Mouse (Mus musculus) intestine, embryonic 14.5 days (tissue): ENCODE data around the gene Sec14l4. TPM values are rescaled to one million over a fixed set of nuclear protein-coding genes. Genes with fewer than 3 reads are reported as not detected.

ENCODE experiments used
- ATAC-seq: fragments of 200-750 bp; cut with Nextera tagmentation; replicated peaks from 2 replicates; pipeline ENCODE4 v1.8.0; 2017; ENCODE audit warnings: low read depth, moderate number of reproducible peaks, moderate TSS enrichment, moderate library complexity; ENCODE audit not compliant: low FRiP score, low TSS enrichment
- DNase-seq: peaks from one replicate; pipeline ENCODE4 v3.0.0-alpha.2; 2018; ENCODE audit warnings: low spot score
- H3K27ac ChIP-seq: fragments of 300-500 bp; sonication (generic); 2 replicates; pipeline ENCODE4 v1.5.1; 2014; ENCODE audit warnings: low read depth, mild to moderate bottlenecking, control low read depth
- H3K27me3 ChIP-seq: fragments of 300-500 bp; sonication (generic); replicated peaks from 2 replicates; pipeline ENCODE4 v1.6.1; 2014; ENCODE audit warnings: low read length, control low read depth; ENCODE audit not compliant: control insufficient read depth, insufficient read depth
- H3K36me3 ChIP-seq: fragments of 300-500 bp; sonication (generic); 2 replicates; pipeline ENCODE4 v1.6.1; 2014; ENCODE audit warnings: low read length, control low read depth; ENCODE audit not compliant: control insufficient read depth, insufficient read depth
- H3K4me1 ChIP-seq: fragments of 300-500 bp; sonication (generic); replicated peaks from 2 replicates; pipeline ENCODE4 v1.6.1; 2014; ENCODE audit warnings: low read length, control low read depth, mixed read lengths; ENCODE audit not compliant: control insufficient read depth, insufficient read depth
- H3K4me2 ChIP-seq: fragments of 300-500 bp; sonication (generic); 2 replicates; pipeline ENCODE4 v1.6.1; 2014; ENCODE audit warnings: low read length
- H3K4me3 ChIP-seq: fragments of 300-500 bp; sonication (generic); 2 replicates; pipeline ENCODE4 v1.5.1; 2014; ENCODE audit warnings: low read depth, low read length, control low read depth, mixed read lengths
- H3K9ac ChIP-seq: fragments of 300-500 bp; sonication (generic); 2 replicates; pipeline ENCODE4 v1.6.1; 2014; ENCODE audit warnings: mild to moderate bottlenecking, low read length
- H3K9me3 ChIP-seq: fragments of 300-500 bp; sonication (generic); 2 replicates; pipeline ENCODE4 v1.6.1; 2016; ENCODE audit warnings: low read length, control low read depth; ENCODE audit not compliant: control insufficient read depth
- WGBS: fragments of 180-500 bp; shearing (Covaris S2); extraction: QIAGEN DNeasy Blood & Tissue Kit; methylation state at CpG from one replicate; pipeline ENCODE4 v1.1.7; 2014; 5-methylcytosine and 5-hydroxymethylcytosine counted together
- polyA plus RNA-seq: library from polyadenylated mRNA; unstranded; fragments of >200 nt; fragmentation: Nextera tagmentation; extraction: Ambion mirVana; gene quantifications from 2 replicates; pipeline ENCODE4 v1.2.1, GENCODE M21; 2014

Sec14l4 gene
- polyA plus RNA-seq, 1 experiment from 2014 or later, result 0.38 TPM

DNA sequence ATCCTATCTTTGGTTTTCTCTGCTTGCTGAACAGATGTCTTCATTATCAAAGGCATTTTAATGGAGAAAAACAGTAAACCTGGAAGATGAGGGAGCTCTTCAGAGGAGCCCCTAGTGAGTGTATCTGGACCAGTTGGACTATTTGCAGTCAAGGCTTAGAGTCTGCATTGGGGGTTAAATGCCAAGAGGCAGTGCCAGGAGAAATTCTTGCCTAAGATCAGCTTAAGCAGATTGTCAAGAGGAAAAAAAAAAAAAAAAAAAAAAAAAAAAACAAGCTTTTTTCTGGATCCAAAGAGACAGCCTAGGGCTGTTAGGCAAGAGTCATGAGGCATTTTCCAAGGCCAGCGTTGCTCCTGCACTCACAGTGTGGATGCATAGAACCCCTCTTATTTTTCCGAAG lies 16.5 kb downstream of the Sec14l4 start:
- H3K4me2 ChIP-seq, result no peak overlapping the region
- no peaks in the 10 kb centered on the region for H3K4me1 ChIP-seq
- 86% methylated on average over 2 of the region's 2 CpGs for WGBS
- ATAC-seq (no peak), DNase-seq (no peak)
- H3K27me3 ChIP-seq, result no peaks in the 10 kb centered on the region
- no peaks in the 10 kb centered on the region for H3K36me3 ChIP-seq
- H3K27ac ChIP-seq, result no peak overlapping the region
- 0 out of 2 replicates have a peak, but pooled peaks cover 3% of the 10 kb centered on the region for H3K9me3 ChIP-seq
- H3K4me3 ChIP-seq, result no peak overlapping the region
- H3K9ac ChIP-seq, result no peak overlapping the region

GRCm38 (mm10) chr11:4048438-4048837 lies 17.2 kb downstream of the Sec14l4 start:
- no peaks in the 10 kb centered on the region for H3K27me3 ChIP-seq
- ATAC-seq (no peak), DNase-seq (no peak)
- no peak overlapping the region for H3K27ac ChIP-seq
- no peak overlapping the region for H3K4me2 ChIP-seq
- 84% methylated on average over 6 of the region's 6 CpGs for WGBS
- no peaks in the 10 kb centered on the region for H3K4me1 ChIP-seq
- H3K9ac ChIP-seq, result no peak overlapping the region
- no peaks in the 10 kb centered on the region for H3K36me3 ChIP-seq
- H3K9me3 ChIP-seq, result 0 out of 2 replicates have a peak, but pooled peaks cover 3% of the 10 kb centered on the region
- H3K4me3 ChIP-seq, result no peak overlapping the region

DNA sequence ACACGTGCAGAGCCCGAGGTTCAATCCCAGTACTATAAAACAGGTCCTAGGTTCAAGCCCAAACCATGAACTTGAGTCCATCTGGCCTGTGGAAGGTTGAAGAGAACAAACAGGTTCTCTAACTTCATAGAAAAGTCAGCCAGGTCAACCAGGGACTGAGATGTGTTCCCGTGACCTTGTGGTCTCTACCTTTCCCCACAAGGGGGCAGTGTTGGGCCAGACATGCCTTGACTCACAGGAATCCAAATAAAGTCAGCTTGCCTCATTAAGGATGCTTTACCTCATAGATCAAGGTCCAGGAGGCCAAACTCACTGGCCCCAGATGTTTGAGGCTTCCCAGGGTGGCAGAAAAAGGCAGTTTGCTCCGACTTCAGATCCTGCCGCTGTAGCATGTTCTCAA lies 22.3 kb downstream of the Sec14l4 start:
- 0 out of 2 replicates have a peak, but pooled peaks cover under 1% of the 10 kb centered on the region for H3K9me3 ChIP-seq
- H3K4me1 ChIP-seq, result no peaks in the 10 kb centered on the region
- DNase-seq, result peak; percentile 86
- H3K4me3 ChIP-seq, result no peak overlapping the region
- no peak overlapping the region for H3K4me2 ChIP-seq
- 15% methylated on average over 5 of the region's 5 CpGs for WGBS
- no peak overlapping the region for H3K27ac ChIP-seq
- H3K36me3 ChIP-seq, result no peaks in the 10 kb centered on the region
- no peaks in the 10 kb centered on the region for H3K27me3 ChIP-seq
- H3K9ac ChIP-seq, result no peak overlapping the region
- no peak for ATAC-seq

- DNase-seq (no peak), ATAC-seq (no peak)
- WGBS, result 69% methylated on average over 5 of the region's 5 CpGs
- Histone ChIP-seq H3K36me3 (no peaks in the 10 kb centered on the region), H3K4me1 (no peaks in the 10 kb centered on the region), H3K9ac (no peak overlapping the region), H3K27me3 (no peaks in the 10 kb centered on the region), H3K27ac (no peak overlapping the region), H3K4me2 (no peak overlapping the region), H3K4me3 (no peak overlapping the region), H3K9me3 (no peaks in the 10 kb centered on the region)
Measured at GRCm38 (mm10) chr11:4060866-4061575, 29.8 kb downstream of the Sec14l4 start.

- Histone ChIP-seq H3K4me2 (no peak overlapping the region), H3K9ac (no peak overlapping the region), H3K27me3 (no peaks in the 10 kb centered on the region), H3K27ac (no peak overlapping the region), H3K36me3 (no peaks in the 10 kb centered on the region), H3K9me3 (no peaks in the 10 kb centered on the region), H3K4me1 (no peaks in the 10 kb centered on the region), H3K4me3 (no peak overlapping the region)
- 90% methylated on average over 4 of the region's 4 CpGs for WGBS
- DNase-seq (no peak), ATAC-seq (no peak)
Measured at GRCm38 (mm10) chr11:4062523-4062922, 31.3 kb downstream of the Sec14l4 start.

GRCm38 (mm10) chr11:4062981-4063380 lies 31.7 kb downstream of the Sec14l4 start:
- Histone ChIP-seq H3K9ac (no peak overlapping the region), H3K4me2 (no peak overlapping the region), H3K27ac (no peak overlapping the region), H3K4me1 (no peaks in the 10 kb centered on the region), H3K36me3 (no peaks in the 10 kb centered on the region), H3K4me3 (no peak overlapping the region), H3K9me3 (no peaks in the 10 kb centered on the region), H3K27me3 (no peaks in the 10 kb centered on the region)
- WGBS, result 52% methylated on average over 6 of the region's 6 CpGs
- ATAC-seq (no peak), DNase-seq (no peak)

- H3K4me1 ChIP-seq, result no peaks in the 10 kb centered on the region
- no peaks in the 10 kb centered on the region for H3K9me3 ChIP-seq
- ATAC-seq (no peak), DNase-seq (no peak)
- no peaks in the 10 kb centered on the region for H3K27me3 ChIP-seq
- no peak within 1 kb of the TSS for H3K9ac ChIP-seq
- H3K4me2 ChIP-seq, result no peak within 1 kb of the TSS
- no peak within 1 kb of the TSS for H3K4me3 ChIP-seq
- 50% methylated on average over 5 of the region's 5 CpGs for WGBS
- no peaks in the 10 kb centered on the region for H3K36me3 ChIP-seq
- H3K27ac ChIP-seq, result no peak within 1 kb of the TSS
Measured at GRCm38 (mm10) chr11:4064627-4065122, 33.4 kb downstream of the Sec14l4 start, which contains the start of gene Sec14l3. Gene Sec14l3 (plus strand): TSS chr11:4064841.

DNA sequence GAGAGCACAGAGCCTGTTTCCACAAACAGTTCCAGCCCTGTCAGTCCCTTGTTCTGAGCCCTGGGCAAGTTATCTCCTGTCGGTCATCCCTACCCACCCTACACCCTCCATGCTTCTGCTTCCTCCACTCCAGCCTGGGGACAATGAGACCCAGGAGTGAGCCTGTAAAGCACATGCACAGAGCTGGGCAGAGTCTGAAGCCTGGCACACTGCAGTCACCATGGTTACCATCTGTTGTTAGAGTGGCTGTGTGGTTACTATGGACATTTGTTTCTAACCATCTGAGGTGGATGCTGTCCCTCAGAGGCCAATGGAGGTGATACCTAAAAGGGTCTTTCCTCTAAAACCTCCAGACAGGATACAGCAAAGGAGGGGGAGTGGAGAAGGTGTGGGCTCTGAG lies 38.4 kb downstream of the Sec14l4 start:
- no peaks in the 10 kb centered on the region for H3K27me3 ChIP-seq
- WGBS, result 89% methylated on average over 1 of the region's 1 CpGs
- DNase-seq (no peak), ATAC-seq (no peak)
- no peak overlapping the region for H3K27ac ChIP-seq
- H3K9me3 ChIP-seq, result no peaks in the 10 kb centered on the region
- no peaks in the 10 kb centered on the region for H3K36me3 ChIP-seq
- no peaks in the 10 kb centered on the region for H3K4me1 ChIP-seq
- H3K9ac ChIP-seq, result no peak overlapping the region
- H3K4me3 ChIP-seq, result no peak overlapping the region
- no peak overlapping the region for H3K4me2 ChIP-seq

- DNase-seq, result peak; percentile 92
- ATAC-seq, result no peak
- no peak overlapping the region for H3K4me2 ChIP-seq
- H3K27me3 ChIP-seq, result no peaks in the 10 kb centered on the region
- H3K4me1 ChIP-seq, result no peaks in the 10 kb centered on the region
- no peak overlapping the region for H3K9ac ChIP-seq
- H3K36me3 ChIP-seq, result no peaks in the 10 kb centered on the region
- H3K4me3 ChIP-seq, result no peak overlapping the region
- H3K9me3 ChIP-seq, result no peaks in the 10 kb centered on the region
- H3K27ac ChIP-seq, result no peak overlapping the region
- 17% methylated on average over 8 of the region's 8 CpGs for WGBS
Measured at GRCm38 (mm10) chr11:4076633-4077032, 45.4 kb downstream of the Sec14l4 start.
